Mouse (Mus musculus): ENCODE data around the gene Ces2e. TPM values are rescaled to one million over a fixed set of nuclear protein-coding genes. Genes with fewer than 3 reads are reported as not detected.

Ces2e gene
- polyA plus RNA-seq, 1 experiment from 2014 or later: 25.4 TPM

DNA sequence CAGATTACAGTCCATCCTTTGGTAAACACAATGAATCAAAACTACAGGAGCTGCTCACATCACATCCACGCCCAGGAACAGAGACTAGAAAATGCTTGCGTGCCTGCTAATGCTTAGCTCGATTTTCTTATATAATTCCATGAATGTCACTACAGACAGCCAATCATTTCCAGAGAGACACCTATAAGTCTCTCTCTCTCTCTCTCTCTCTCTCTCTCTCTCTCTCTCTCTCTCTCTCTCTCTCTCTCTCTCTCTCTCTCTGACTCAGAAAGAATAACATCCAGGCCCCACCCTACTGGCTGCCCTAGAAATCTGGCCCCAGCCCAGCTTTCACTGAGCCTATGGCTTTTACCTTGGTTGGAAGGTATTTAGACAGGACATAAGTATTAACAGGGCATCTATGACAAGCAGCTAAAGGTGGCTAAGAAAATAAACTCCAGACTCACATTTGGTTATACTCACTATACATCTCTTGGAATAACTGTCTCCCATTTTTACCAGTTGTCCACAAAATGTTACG lies 37.4 kb downstream of the Ces2e start:
- Histone ChIP-seq H3K36me3 (no peaks in the 10 kb centered on the region), H3K27ac (no peak overlapping the region), H3K4me1 (replicated peaks) (no peaks in the 10 kb centered on the region), H3K9me3 (no peaks in the 10 kb centered on the region), H3K27me3 (replicated peaks) (no peaks in the 10 kb centered on the region), H3K4me3 (replicated peaks) (no peak overlapping the region), H3K4me2 (replicated peaks) (no peak overlapping the region), H3K9ac (no peak overlapping the region)
- WGBS: 72% methylated on average over 4 of the region's 4 CpGs
- no peak for ATAC-seq

DNA sequence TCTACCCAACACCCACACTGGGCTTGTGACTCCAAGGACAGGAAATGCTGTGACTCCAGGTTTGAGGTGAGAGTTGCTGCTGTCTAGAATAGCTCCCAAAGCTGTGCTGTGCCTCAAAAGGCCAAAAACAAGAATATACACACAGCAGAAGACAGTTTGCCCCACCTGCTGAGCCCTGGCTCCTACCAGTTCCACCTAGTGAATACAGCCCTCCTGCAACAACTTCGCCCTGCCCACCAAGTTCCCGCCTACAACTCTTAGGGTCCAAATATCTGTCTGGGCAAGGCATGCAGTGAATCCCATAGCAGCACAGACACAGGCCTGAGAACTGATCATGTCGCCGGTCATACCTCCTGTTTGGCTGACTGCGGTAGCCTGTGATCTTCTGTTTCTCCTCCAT lies 58.1 kb downstream of the Ces2e start:
- WGBS: 91% methylated on average over 5 of the region's 5 CpGs
- H3K4me2 ChIP-seq (replicated peaks): no peak overlapping the region
- no peaks in the 10 kb centered on the region for H3K9me3 ChIP-seq
- no peaks in the 10 kb centered on the region for H3K4me1 ChIP-seq (replicated peaks)
- no peaks in the 10 kb centered on the region for H3K36me3 ChIP-seq
- no peak overlapping the region for H3K4me3 ChIP-seq (replicated peaks)
- no peak overlapping the region for H3K9ac ChIP-seq
- no peak for ATAC-seq
- H3K27ac ChIP-seq: no peak overlapping the region
- H3K27me3 ChIP-seq (replicated peaks): no peaks in the 10 kb centered on the region

Other genes with a start within 250 kb of the Ces2e start
- 5.1 and 5.4 TPM in 2 replicates for gene Ces2a, start 192.3 kb upstream of the Ces2e start, polyA plus RNA-seq (2015; fragmentation: Nextera tagmentation; extraction: Ambion mirVana)
- gene Ces2b, start 94.7 kb upstream of the Ces2e start, polyA plus RNA-seq (2015; fragmentation: Nextera tagmentation; extraction: Ambion mirVana): 0.41 and 0.51 TPM in 2 replicates
- gene Ces2c, start 79.2 kb upstream of the Ces2e start, polyA plus RNA-seq (2015; fragmentation: Nextera tagmentation; extraction: Ambion mirVana): 1.1 and 1.6 TPM in 2 replicates
- not detected in 2 replicates for gene Ces2f, start 21.1 kb downstream of the Ces2e start, polyA plus RNA-seq (2015; fragmentation: Nextera tagmentation; extraction: Ambion mirVana)
- gene Ces2g, start 35.5 kb downstream of the Ces2e start, polyA plus RNA-seq (2015; fragmentation: Nextera tagmentation; extraction: Ambion mirVana): 0.54 and 0.82 TPM in 2 replicates
- not detected in 2 replicates for gene Ces2h, start 74.6 kb downstream of the Ces2e start, polyA plus RNA-seq (2015; fragmentation: Nextera tagmentation; extraction: Ambion mirVana)
- gene Ces3a, start 122.3 kb downstream of the Ces2e start, polyA plus RNA-seq (2015; fragmentation: Nextera tagmentation; extraction: Ambion mirVana): not detected in 2 replicates
- not detected in 2 replicates for gene Ces3b, start 157.5 kb downstream of the Ces2e start, polyA plus RNA-seq (2015; fragmentation: Nextera tagmentation; extraction: Ambion mirVana)
- gene Ces4a, start 205.5 kb downstream of the Ces2e start, polyA plus RNA-seq (2015; fragmentation: Nextera tagmentation; extraction: Ambion mirVana): not detected in 2 replicates
- 38.8 and 47.1 TPM in 2 replicates for gene Cbfb, start 244.4 kb downstream of the Ces2e start, polyA plus RNA-seq (2015; fragmentation: Nextera tagmentation; extraction: Ambion mirVana)